Mouse (Mus musculus): ENCODE results near the gene Siae. TPM values are rescaled to one million over a fixed set of nuclear protein-coding genes. Genes with fewer than 3 reads are reported as not detected.

Gene Siae
- polyA plus RNA-seq (2015; fragmentation: Nextera tagmentation; extraction: Ambion mirVana), result 11.5 and 12.0 TPM in 2 replicates

- peaks cover 44% of the 10 kb centered on the region for H3K27me3 ChIP-seq (replicated peaks)
- H3K9ac ChIP-seq, result no peak within 1 kb of the TSS
- H3K4me1 ChIP-seq, result peaks cover 25% of the 10 kb centered on the region
- H3K9me3 ChIP-seq, result no peaks in the 10 kb centered on the region
- no peak within 1 kb of the TSS for H3K4me2 ChIP-seq
- H3K27ac ChIP-seq, result no peak within 1 kb of the TSS
- no peak within 1 kb of the TSS for H3K4me3 ChIP-seq
- ATAC-seq (replicated peaks), result 0 out of 2 replicates have a peak, but pooled peaks have one; percentile 19
- no peaks in the 10 kb centered on the region for H3K36me3 ChIP-seq (replicated peaks)
- 24% methylated on average over 7 of the region's 7 CpGs for WGBS
These were observed at the start of gene Siae for GRCm38 (mm10) chr9:37554838-37555748. Gene Siae (plus strand): TSS chr9:37555698.

- Histone ChIP-seq H3K27me3 (replicated peaks) (no peaks in the 10 kb centered on the region), H3K9ac (no peak overlapping the region), H3K36me3 (replicated peaks) (no peaks in the 10 kb centered on the region), H3K27ac (no peak overlapping the region), H3K9me3 (no peaks in the 10 kb centered on the region), H3K4me3 (no peak overlapping the region), H3K4me2 (no peak overlapping the region), H3K4me1 (no peaks in the 10 kb centered on the region)
- 93% methylated on average over 1 of the region's 1 CpGs for WGBS
- ATAC-seq (replicated peaks), result no peak
These were observed 49.5 kb upstream of the Siae start for GRCm38 (mm10) chr9:37506023-37506422.

GRCm38 (mm10) chr9:37512097-37512496 lies 43.4 kb upstream of the Siae start:
- no peaks in the 10 kb centered on the region for H3K36me3 ChIP-seq (replicated peaks)
- no peak overlapping the region for H3K4me3 ChIP-seq
- no peaks in the 10 kb centered on the region for H3K27me3 ChIP-seq (replicated peaks)
- no peak overlapping the region for H3K4me2 ChIP-seq
- ATAC-seq (replicated peaks), result no peak
- WGBS, result 97% methylated on average over 2 of the region's 2 CpGs
- no peak overlapping the region for H3K27ac ChIP-seq
- no peak overlapping the region for H3K9ac ChIP-seq
- H3K9me3 ChIP-seq, result no peaks in the 10 kb centered on the region
- peaks cover under 1% of the 10 kb centered on the region; the same call in 1 of the 2 replicates for H3K4me1 ChIP-seq

- no peak overlapping the region for H3K4me2 ChIP-seq
- H3K9ac ChIP-seq, result no peak overlapping the region
- no peak overlapping the region for H3K27ac ChIP-seq
- ATAC-seq (replicated peaks), result no peak
- H3K9me3 ChIP-seq, result no peaks in the 10 kb centered on the region
- no peaks in the 10 kb centered on the region for H3K36me3 ChIP-seq (replicated peaks)
- H3K27me3 ChIP-seq (replicated peaks), result no peaks in the 10 kb centered on the region
- H3K4me1 ChIP-seq, result peaks cover 7% of the 10 kb centered on the region; the same call in 1 of the 2 replicates
- 76% methylated on average over 3 of the region's 3 CpGs for WGBS
- H3K4me3 ChIP-seq, result no peak overlapping the region
These were observed 41.0 kb upstream of the Siae start for GRCm38 (mm10) chr9:37514456-37514855.

- H3K36me3 ChIP-seq (replicated peaks), result no peaks in the 10 kb centered on the region
- 86% methylated on average over 1 of the region's 1 CpGs for WGBS
- no peak for ATAC-seq (replicated peaks)
These were observed 38.0 kb upstream of the Siae start for GRCm38 (mm10) chr9:37517467-37517866.

GRCm38 (mm10) chr9:37518991-37519390 lies 36.5 kb upstream of the Siae start:
- H3K4me2 ChIP-seq, result no peak overlapping the region
- H3K9me3 ChIP-seq, result no peaks in the 10 kb centered on the region
- WGBS, result 92% methylated on average over 8 of the region's 8 CpGs
- no peak overlapping the region for H3K9ac ChIP-seq
- H3K4me1 ChIP-seq, result peaks cover 7% of the 10 kb centered on the region; the same call in 1 of the 2 replicates
- no peak for ATAC-seq (replicated peaks)
- no peaks in the 10 kb centered on the region; the same call in 1 of the 2 replicates for H3K36me3 ChIP-seq (replicated peaks)
- no peak overlapping the region for H3K27ac ChIP-seq
- no peaks in the 10 kb centered on the region for H3K27me3 ChIP-seq (replicated peaks)
- no peak overlapping the region for H3K4me3 ChIP-seq

More at GRCm38 (mm10) chr9:37517467-37517866, 38.0 kb upstream of the Siae start:
- Histone ChIP-seq H3K27me3 (replicated peaks) (no peaks in the 10 kb centered on the region), H3K4me3 (no peak overlapping the region), H3K9ac (no peak overlapping the region), H3K27ac (no peak overlapping the region), H3K4me2 (no peak overlapping the region), H3K4me1 (peaks cover 7% of the 10 kb centered on the region; the same call in 1 of the 2 replicates), H3K9me3 (no peaks in the 10 kb centered on the region)

- Histone ChIP-seq H3K36me3 (replicated peaks) (no peaks in the 10 kb centered on the region; the same call in none of the 2 replicates), H3K4me1 (peaks cover 7% of the 10 kb centered on the region; the same call in 1 of the 2 replicates), H3K4me3 (no peak overlapping the region), H3K4me2 (no peak overlapping the region), H3K27me3 (replicated peaks) (no peaks in the 10 kb centered on the region), H3K27ac (no peak overlapping the region), H3K9me3 (no peaks in the 10 kb centered on the region), H3K9ac (no peak overlapping the region)
- 94% methylated on average over 2 of the region's 2 CpGs for WGBS
- ATAC-seq (replicated peaks), result no peak
These were observed 35.5 kb upstream of the Siae start for GRCm38 (mm10) chr9:37519995-37520394.

- H3K4me3 ChIP-seq, result no peak overlapping the region
- no peak overlapping the region for H3K27ac ChIP-seq
- peaks cover 37% of the 10 kb centered on the region for H3K27me3 ChIP-seq (replicated peaks)
- H3K4me1 ChIP-seq, result peaks cover 13% of the 10 kb centered on the region
- no peak overlapping the region for H3K4me2 ChIP-seq
- WGBS, result 87% methylated on average over 2 of the region's 2 CpGs
- ATAC-seq (replicated peaks), result no peak
- no peaks in the 10 kb centered on the region; the same call in none of the 2 replicates for H3K36me3 ChIP-seq (replicated peaks)
- no peak overlapping the region for H3K9ac ChIP-seq
- H3K9me3 ChIP-seq, result no peaks in the 10 kb centered on the region
These were observed 30.0 kb upstream of the Siae start for GRCm38 (mm10) chr9:37525461-37525860.

GRCm38 (mm10) chr9:37526443-37527395 lies 28.8 kb upstream of the Siae start:
- Histone ChIP-seq H3K4me3 (0 out of 2 replicates have a peak overlapping the region, but pooled peaks have one; percentile 4), H3K4me2 (0 out of 2 replicates have a peak overlapping the region, but pooled peaks have one; percentile 3), H3K9ac (no peak overlapping the region), H3K27ac (no peak overlapping the region), H3K9me3 (no peaks in the 10 kb centered on the region), H3K4me1 (peaks cover 23% of the 10 kb centered on the region), H3K36me3 (replicated peaks) (no peaks in the 10 kb centered on the region; the same call in none of the 2 replicates), H3K27me3 (replicated peaks) (peaks cover 43% of the 10 kb centered on the region)
- 26% methylated on average over 21 of the region's 21 CpGs for WGBS
- peak; percentile 13; the same call in 1 of the 2 replicates for ATAC-seq (replicated peaks)

- peaks cover 47% of the 10 kb centered on the region for H3K27me3 ChIP-seq (replicated peaks)
- 6% methylated on average over 41 of the region's 41 CpGs for WGBS
- no peak within 1 kb of the TSS for H3K27ac ChIP-seq
These were observed 27.9 kb upstream of the Siae start, which contains the start of gene Esam for GRCm38 (mm10) chr9:37527396-37528224. Gene Esam (plus strand): TSS chr9:37528078.

More at GRCm38 (mm10) chr9:37527396-37528224, 27.9 kb upstream of the Siae start, which contains the start of gene Esam:
- Histone ChIP-seq H3K4me1 (peaks cover 23% of the 10 kb centered on the region), H3K9me3 (no peaks in the 10 kb centered on the region), H3K4me3 (peak within 1 kb of the TSS; percentile 4; the same call in 1 of the 2 replicates), H3K4me2 (peak within 1 kb of the TSS; percentile 3; the same call in 1 of the 2 replicates), H3K36me3 (replicated peaks) (no peaks in the 10 kb centered on the region; the same call in none of the 2 replicates), H3K9ac (no peak within 1 kb of the TSS)
- ATAC-seq (replicated peaks), result no peak
